Mouse (Mus musculus) small intestine, adult 2 months (tissue): ENCODE measurements at regions not wholly inside any gene's neighbourhood (a gene's known extent, or its start where the extent isn't known, plus 50 kb on each side); places are given as distances from the start of the nearest gene placed in this dataset.

Source experiments
- CTCF ChIP-seq: fragments of 200-500 bp; IDR thresholded peaks from 2 replicates; pipeline ENCODE4 v1.5.1; 2012; ENCODE audit warnings: low read depth, mild to moderate bottlenecking, control low read depth, inconsistent platforms, low read length, moderate library complexity, mixed read lengths; ENCODE audit not compliant: insufficient replicate concordance, insufficient read length; ENCODE audit errors: extremely low read depth
- POLR2A ChIP-seq: fragments of 200-500 bp; IDR thresholded peaks from 2 replicates; pipeline ENCODE4 v1.6.1; 2012; ENCODE audit warnings: low read depth, mild to moderate bottlenecking, control low read depth, inconsistent platforms, low read length, moderate library complexity

DNA sequence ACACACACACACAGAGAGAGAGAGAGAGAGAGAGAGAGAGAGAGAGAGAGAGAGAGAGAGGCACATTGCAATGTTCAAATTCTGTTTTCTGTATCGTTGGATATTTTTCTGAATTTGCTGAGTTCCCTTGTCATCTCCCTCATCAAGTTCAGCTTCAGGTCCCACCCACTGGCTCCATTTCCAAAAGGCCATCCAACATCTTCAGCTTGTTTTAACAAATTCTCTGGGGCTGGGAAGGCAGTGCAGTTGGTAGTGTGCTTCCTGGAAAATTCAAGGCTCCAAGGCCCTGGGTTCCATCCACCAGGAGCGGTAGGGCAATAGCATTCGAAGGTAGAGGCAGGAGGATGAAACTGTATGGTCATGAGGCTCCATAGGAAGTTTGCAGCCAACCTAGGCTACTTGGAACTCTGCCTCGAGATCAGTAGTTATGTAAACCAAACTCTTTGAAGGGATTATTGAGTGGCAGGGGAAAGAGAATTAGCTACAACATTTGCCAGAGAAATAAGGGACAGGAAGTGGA lies 105.9 kb downstream of the Polr2m start:
- TF ChIP-seq CTCF (no peak), POLR2A (no peak)
